ENCODE assay signal across 20 mouse cellular contexts in the genomic region with DNA sequence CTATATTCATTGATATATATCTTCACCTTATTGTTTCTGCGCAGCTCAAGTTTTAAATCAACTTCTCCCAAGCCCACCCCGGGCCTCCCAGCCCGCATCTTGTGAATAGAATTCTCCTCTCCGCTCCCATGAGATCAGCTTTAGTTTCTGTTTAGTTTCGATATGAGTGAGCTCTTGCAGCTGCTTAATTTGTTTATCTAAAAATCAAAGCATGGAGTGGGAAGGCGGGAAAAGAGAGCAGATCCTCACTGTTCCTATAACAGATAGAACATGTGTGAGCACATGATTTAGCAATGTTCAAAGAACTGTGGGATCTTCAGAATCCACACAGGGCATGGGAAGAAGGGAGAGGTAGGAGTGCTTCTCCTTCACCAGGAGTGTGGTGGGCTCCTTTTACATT.
DNase-seq lines count a peak whose midpoint lies in the region; ATAC-seq and TF ChIP-seq lines count a peak whose summit lies in the region.
"Had no signal": no experiment of that assay in that cellular context is flagged by ENCODE, and none has a peak within 500 bp of the region (broad histone marks: within the 10 kb centered on the region; RNA-seq: fewer than 3 reads in every experiment).

No protein-coding gene starts in this region.

- no peak for TF ChIP-seq POLR2A in lung, adult 2 months (IDR thresholded peaks at IDR 0.05; ENCODE audit: borderline replicate concordance, extremely low read depth, low read depth, low read length)

- H3K4me1 ChIP-seq in lung, adult 2 months (ENCODE audit: control insufficient read depth, insufficient read depth, low read length) = no peaks in the 10 kb centered on the region
- H3K4me1 ChIP-seq in intestine, embryonic 16.5 days (ENCODE audit: control insufficient read depth, insufficient read depth, low read length) = no peaks in the 10 kb centered on the region
- H3K4me1 ChIP-seq in stomach, embryonic 16.5 days (ENCODE audit: control insufficient read depth, insufficient read depth, low read length) = peaks cover 3% of the 10 kb centered on the region; the same call in 1 of the 2 replicates
- H3K4me1 ChIP-seq: embryonic facial prominence, embryonic 12.5 days; forebrain, embryonic 12.5 days; heart, embryonic 12.5 days; hindbrain, embryonic 10.5 days had no signal

- ATAC-seq in intestine, embryonic 16.5 days = peak; percentile 63; the same call in 1 of the 2 replicates
- no peak for ATAC-seq in stomach, embryonic 16.5 days (ENCODE audit: insufficient read depth, low FRiP score)
- no peak for ATAC-seq in frontal cortex, adult (ENCODE audit: low TSS enrichment)
- ATAC-seq: forebrain, embryonic 16.5 days had no signal

- H3K36me3 ChIP-seq in intestine, embryonic 16.5 days (ENCODE audit: control insufficient read depth, insufficient read depth, low read length) = no peaks in the 10 kb centered on the region
- no peaks in the 10 kb centered on the region for H3K36me3 ChIP-seq in stomach, embryonic 16.5 days (ENCODE audit: control insufficient read depth, insufficient read depth, low read length)
- H3K36me3 ChIP-seq: embryonic facial prominence, embryonic 12.5 days; forebrain, embryonic 12.5 days; G1E; heart, embryonic 12.5 days; hindbrain, embryonic 10.5 days had no signal

- no peak overlapping the region for H3K27ac ChIP-seq in intestine, embryonic 16.5 days (ENCODE audit: low read length)
- peak overlapping the region; percentile 69; the same call in 1 of the 2 replicates for H3K27ac ChIP-seq in stomach, embryonic 16.5 days (ENCODE audit: low read length)
- H3K27ac ChIP-seq: embryonic facial prominence, embryonic 12.5 days; forebrain, embryonic 12.5 days; gastrocnemius, adult 2 months; hindbrain, embryonic 10.5 days had no signal

- no peaks in the 10 kb centered on the region for H3K9me3 ChIP-seq in intestine, embryonic 16.5 days (ENCODE audit: control insufficient read depth, low read length)
- H3K9me3 ChIP-seq in stomach, embryonic 16.5 days (replicated peaks; ENCODE audit: control insufficient read depth, low read length) = no peaks in the 10 kb centered on the region
- H3K9me3 ChIP-seq: embryonic facial prominence, embryonic 12.5 days; forebrain, embryonic 12.5 days; heart, embryonic 12.5 days; hindbrain, embryonic 10.5 days had no signal

- H3K4me3 ChIP-seq in lung, adult 2 months (replicated peaks; ENCODE audit: extremely low read depth, low read depth, low read length) = no peak overlapping the region
- no peak overlapping the region for H3K4me3 ChIP-seq in intestine, embryonic 16.5 days (ENCODE audit: low read length)
- no peak overlapping the region for H3K4me3 ChIP-seq in stomach, embryonic 16.5 days (replicated peaks; ENCODE audit: low read length)
- H3K4me3 ChIP-seq: embryonic facial prominence, embryonic 12.5 days; forebrain, embryonic 12.5 days; gastrocnemius, adult 2 months; heart, embryonic 12.5 days; hindbrain, embryonic 10.5 days had no signal

- DNase-seq in kidney, postnatal 4 days = peak; percentile 9 to 21
- no peak for DNase-seq in kidney, postnatal 36 days
- peak; percentile 2 for DNase-seq in lung, postnatal 25 days (ENCODE audit: low spot score)
- no peak for DNase-seq in lung, adult 2 months
- no peak for DNase-seq in spleen, adult 18-20 months
- DNase-seq: adrenal gland, adult 8-10 months; adrenal gland, postnatal 36 days; cerebellum, adult 2 months; cerebellum, postnatal 10 days; gastrocnemius, adult 2 months; gastrocnemius, postnatal 25 days had no signal

- no peak overlapping the region for H3K4me2 ChIP-seq in intestine, embryonic 16.5 days (ENCODE audit: low read depth, low read length)
- 0 out of 2 replicates have a peak overlapping the region, but pooled peaks have one; percentile 12 for H3K4me2 ChIP-seq in stomach, embryonic 16.5 days (ENCODE audit: low read depth, low read length)
- H3K4me2 ChIP-seq: embryonic facial prominence, embryonic 12.5 days; forebrain, embryonic 12.5 days; heart, embryonic 12.5 days had no signal

- H3K27me3 ChIP-seq in intestine, embryonic 16.5 days (replicated peaks; ENCODE audit: control insufficient read depth, insufficient read depth, low read length) = no peaks in the 10 kb centered on the region
- H3K27me3 ChIP-seq in stomach, embryonic 16.5 days (ENCODE audit: control insufficient read depth, insufficient read depth, low read length) = no peaks in the 10 kb centered on the region
- H3K27me3 ChIP-seq: embryonic facial prominence, embryonic 12.5 days; forebrain, embryonic 12.5 days; heart, embryonic 12.5 days had no signal

- TF ChIP-seq CTCF in lung, adult 2 months (IDR thresholded peaks at IDR 0.05; ENCODE audit: insufficient read depth, low read length) = no peak

- no peak overlapping the region for H3K9ac ChIP-seq in intestine, embryonic 16.5 days (ENCODE audit: low read depth, low read length)
- H3K9ac ChIP-seq in stomach, embryonic 16.5 days (ENCODE audit: low read length) = no peak overlapping the region
- H3K9ac ChIP-seq: embryonic facial prominence, embryonic 12.5 days; forebrain, embryonic 12.5 days; heart, embryonic 12.5 days had no signal

- 56% methylated on average over 6 of the region's 6 CpGs for WGBS in lung, adult 2 months
- WGBS in intestine, embryonic 16.5 days = 53% methylated on average over 6 of the region's 6 CpGs
- 48% methylated on average over 6 of the region's 6 CpGs for WGBS in stomach, embryonic 16.5 days

Comparison
In these comparisons a context has a peak if more than half of its experiments do, and no peak if none do; other contexts are left out.
1. DNase-seq: peak in kidney, postnatal 4 days (2 of 2) and lung, postnatal 25 days (single experiment); none in kidney, postnatal 36 days (0 of 2), lung, adult 2 months (single experiment) and spleen, adult 18-20 months (0 of 2).